Mouse (Mus musculus) liver, embryonic 15.5 days (tissue): ENCODE results near the gene Ccdc117. TPM values are rescaled to one million over a fixed set of nuclear protein-coding genes. Genes with fewer than 3 reads are reported as not detected.
A peak's percentile ranks its signal among the peaks of the same experiment; 100 is the strongest.
"Not testable (repeated sequence)": the region's sequence is repeated elsewhere in the genome, so short reads cannot be mapped to it uniquely, and the experiment has no call there.

ENCODE experiments used
- ATAC-seq: fragments of 200-750 bp; cut with Nextera tagmentation; 2 replicates; pipeline ENCODE4 v1.8.0; 2017; ENCODE audit warnings: moderate number of reproducible peaks, mild to moderate bottlenecking, moderate library complexity; ENCODE audit not compliant: insufficient read depth
- H3K27ac ChIP-seq: fragments of 300-500 bp; sonication (generic); replicated peaks from 2 replicates; pipeline ENCODE4 v1.5.1; 2015; ENCODE audit warnings: mild to moderate bottlenecking, inconsistent platforms
- H3K27me3 ChIP-seq: fragments of 300-500 bp; sonication (generic); 2 replicates; pipeline ENCODE4 v1.6.1; 2015; ENCODE audit warnings: mild to moderate bottlenecking, inconsistent platforms
- H3K36me3 ChIP-seq: fragments of 300-500 bp; sonication (generic); replicated peaks from 2 replicates; pipeline ENCODE4 v1.6.1; 2015; ENCODE audit warnings: moderate library complexity, mild to moderate bottlenecking, inconsistent platforms
- H3K4me1 ChIP-seq: fragments of 300-500 bp; sonication (generic); replicated peaks from 2 replicates; pipeline ENCODE4 v1.6.1; 2015; ENCODE audit warnings: inconsistent platforms
- H3K4me2 ChIP-seq: fragments of 300-500 bp; sonication (generic); 2 replicates; pipeline ENCODE4 v1.6.1; 2015; ENCODE audit warnings: moderate library complexity, mild to moderate bottlenecking, inconsistent platforms
- H3K4me3 ChIP-seq: fragments of 300-500 bp; sonication (generic); replicated peaks from 2 replicates; pipeline ENCODE4 v1.5.1; 2015; ENCODE audit warnings: mild to moderate bottlenecking, inconsistent platforms
- H3K9ac ChIP-seq: fragments of 300-500 bp; sonication (generic); 2 replicates; pipeline ENCODE4 v1.6.1; 2015; ENCODE audit warnings: moderate library complexity, mild to moderate bottlenecking, inconsistent platforms
- H3K9me3 ChIP-seq: fragments of 300-500 bp; sonication (generic); replicated peaks from 2 replicates; pipeline ENCODE4 v1.6.1; 2016; ENCODE audit warnings: inconsistent platforms
- WGBS: fragments of 180-500 bp; shearing (Covaris S2); methylation state at CpG from one replicate; pipeline ENCODE4 v1.1.7; 2015; ENCODE audit warnings: mixed read lengths; ENCODE audit not compliant: insufficient replicate concordance; 5-methylcytosine and 5-hydroxymethylcytosine counted together
- polyA plus RNA-seq: library from polyadenylated mRNA; unstranded; fragments of >200 nt; fragmentation: Nextera tagmentation; extraction: Ambion mirVana; gene quantifications from 2 replicates; pipeline ENCODE4 v1.2.1, GENCODE M21; 2015

Ccdc117 gene
- polyA plus RNA-seq, 1 experiment from 2014 or later = 8.1 TPM

DNA sequence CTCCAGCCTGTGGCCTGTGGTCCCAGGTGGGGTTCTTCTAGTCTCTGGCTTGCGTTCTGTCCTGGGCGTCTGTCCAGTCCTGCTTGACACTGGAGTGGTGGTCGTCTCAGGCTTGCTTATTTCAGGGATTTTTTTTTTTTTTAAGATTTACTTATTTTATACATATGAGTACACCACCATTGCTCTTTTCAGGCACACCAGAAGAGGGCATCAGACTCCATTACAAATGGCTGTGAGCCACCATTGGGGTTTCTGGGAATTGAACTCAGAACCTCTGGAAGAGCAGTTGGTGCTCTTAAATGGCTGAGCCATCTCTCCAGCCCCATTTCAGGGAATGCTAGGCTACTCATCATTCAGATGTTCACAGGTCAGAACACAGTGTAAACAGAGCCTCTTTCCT lies 18.3 kb upstream of the Ccdc117 start:
- H3K9me3 ChIP-seq = no peaks in the 10 kb centered on the region
- no peaks in the 10 kb centered on the region for H3K36me3 ChIP-seq
- no peak overlapping the region for H3K9ac ChIP-seq
- no peak overlapping the region for H3K4me3 ChIP-seq
- H3K4me2 ChIP-seq = no peak overlapping the region
- H3K4me1 ChIP-seq = peaks cover 13% of the 10 kb centered on the region
- WGBS = 53% methylated on average over 3 of the region's 3 CpGs
- ATAC-seq = no peak
- no peak overlapping the region for H3K27ac ChIP-seq
- no peaks in the 10 kb centered on the region for H3K27me3 ChIP-seq

DNA sequence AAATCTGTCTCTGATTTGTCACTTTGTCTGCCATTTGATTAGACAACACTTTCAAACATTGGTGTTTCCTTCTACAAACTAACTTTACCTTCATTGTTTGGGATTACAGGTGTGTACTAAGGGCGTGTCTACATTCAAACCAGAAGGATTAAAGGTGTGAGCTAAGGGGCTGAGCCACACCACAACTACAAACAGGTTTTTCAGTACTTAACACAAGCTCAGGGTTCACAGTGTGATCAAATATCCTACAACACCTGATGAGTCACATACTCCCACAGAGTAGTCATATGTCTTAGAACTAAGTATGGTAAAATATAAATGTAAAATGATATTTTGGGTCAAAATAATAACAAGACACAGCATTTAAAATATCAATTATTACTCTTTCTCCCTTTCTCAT lies 9.9 kb upstream of the Ccdc117 start:
- no peak overlapping the region for H3K9ac ChIP-seq
- H3K27ac ChIP-seq = no peak overlapping the region
- H3K36me3 ChIP-seq = no peaks in the 10 kb centered on the region
- WGBS = 56% methylated on average over 1 of the region's 1 CpGs
- H3K4me3 ChIP-seq = no peak overlapping the region
- H3K4me2 ChIP-seq = no peak overlapping the region
- no peaks in the 10 kb centered on the region for H3K9me3 ChIP-seq
- no peak for ATAC-seq
- H3K27me3 ChIP-seq = no peaks in the 10 kb centered on the region
- no peaks in the 10 kb centered on the region for H3K4me1 ChIP-seq

- ATAC-seq = no peak
- no peak overlapping the region for H3K4me3 ChIP-seq
- H3K27me3 ChIP-seq = no peaks in the 10 kb centered on the region
- 72% methylated on average over 5 of the region's 5 CpGs for WGBS
- H3K9ac ChIP-seq = no peak overlapping the region
- no peaks in the 10 kb centered on the region for H3K9me3 ChIP-seq
- H3K4me2 ChIP-seq = no peak overlapping the region
- no peaks in the 10 kb centered on the region for H3K4me1 ChIP-seq
- H3K27ac ChIP-seq = no peak overlapping the region
- H3K36me3 ChIP-seq = no peaks in the 10 kb centered on the region
Observed at GRCm38 (mm10) chr11:5551430-5551829, 9.4 kb upstream of the Ccdc117 start.

- no peak overlapping the region for H3K4me2 ChIP-seq
- 49% methylated on average over 3 of the region's 3 CpGs for WGBS
- peaks cover 8% of the 10 kb centered on the region for H3K4me1 ChIP-seq
- H3K4me3 ChIP-seq = no peak overlapping the region
- H3K27me3 ChIP-seq = no peaks in the 10 kb centered on the region
- no peak for ATAC-seq
- no peaks in the 10 kb centered on the region for H3K36me3 ChIP-seq
- no peak overlapping the region for H3K27ac ChIP-seq
- no peaks in the 10 kb centered on the region for H3K9me3 ChIP-seq
- H3K9ac ChIP-seq = no peak overlapping the region
Observed at GRCm38 (mm10) chr11:5546693-5547092, 4.7 kb upstream of the Ccdc117 start.

DNA sequence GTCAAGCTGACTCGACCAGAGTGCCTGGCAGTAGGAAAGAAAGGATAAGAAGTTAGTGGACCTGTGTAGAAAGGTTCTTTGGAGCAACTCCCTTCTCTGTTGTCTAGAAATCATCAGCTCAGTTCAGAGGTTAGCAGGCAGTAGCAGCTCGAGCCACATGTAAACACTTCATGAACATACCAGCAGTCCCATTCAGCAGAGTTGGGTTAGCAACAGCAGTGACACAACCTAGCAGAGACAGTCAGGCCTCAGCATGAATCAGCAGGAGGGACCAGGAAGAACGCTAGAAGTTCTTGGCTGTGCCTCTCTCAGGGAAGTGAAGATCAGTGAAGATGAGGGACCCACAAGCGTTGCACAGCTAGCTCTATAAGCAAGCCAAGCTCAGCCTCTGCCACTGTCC lies 3.5 kb upstream of the Ccdc117 start:
- WGBS = 62% methylated on average over 4 of the region's 4 CpGs
- Histone ChIP-seq H3K36me3 (no peaks in the 10 kb centered on the region), H3K9me3 (no peaks in the 10 kb centered on the region), H3K27me3 (no peaks in the 10 kb centered on the region), H3K4me1 (peaks cover 16% of the 10 kb centered on the region), H3K27ac (no peak overlapping the region), H3K4me2 (no peak overlapping the region), H3K9ac (no peak overlapping the region), H3K4me3 (no peak overlapping the region)
- ATAC-seq = no peak

- not testable (repeated sequence) for H3K4me3 ChIP-seq, H3K27ac ChIP-seq, H3K9ac ChIP-seq, H3K4me2 ChIP-seq, H3K36me3 ChIP-seq, ATAC-seq, H3K9me3 ChIP-seq, H3K27me3 ChIP-seq
- 70% methylated on average over 1 of the region's 1 CpGs for WGBS
- H3K4me1 ChIP-seq = peaks cover 21% of the 10 kb centered on the region
Observed at GRCm38 (mm10) chr11:5544709-5545108, 2.7 kb upstream of the Ccdc117 start.

DNA sequence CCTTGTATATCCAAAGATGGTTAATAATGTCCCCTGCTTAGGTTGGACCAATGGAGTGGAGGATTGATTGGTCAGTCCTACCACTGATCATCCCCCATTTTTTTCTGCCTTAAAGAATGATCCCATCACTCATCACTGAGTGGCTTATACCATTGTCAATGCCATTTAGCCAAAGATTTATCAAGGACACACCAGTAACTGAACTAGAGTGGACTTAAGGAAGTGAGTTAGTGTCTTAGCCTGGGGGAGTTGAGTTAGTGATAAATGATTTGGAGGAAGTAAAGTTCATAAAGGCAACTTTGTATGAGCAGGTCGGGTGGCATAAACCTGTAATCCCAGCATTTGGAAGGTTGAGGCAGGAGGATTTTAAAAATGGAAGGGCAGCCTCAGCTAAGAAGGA lies 1.3 kb upstream of the Ccdc117 start:
- no peaks in the 10 kb centered on the region for H3K27me3 ChIP-seq
- H3K4me1 ChIP-seq = peaks cover 34% of the 10 kb centered on the region
- no peak overlapping the region for H3K4me2 ChIP-seq
- 45% methylated on average over 1 of the region's 1 CpGs for WGBS
- no peak for ATAC-seq
- H3K27ac ChIP-seq = no peak overlapping the region
- H3K4me3 ChIP-seq = no peak overlapping the region
- peaks cover 12% of the 10 kb centered on the region for H3K36me3 ChIP-seq
- no peak overlapping the region for H3K9ac ChIP-seq
- no peaks in the 10 kb centered on the region for H3K9me3 ChIP-seq

- 34% methylated on average over 5 of the region's 5 CpGs for WGBS
- Histone ChIP-seq H3K27ac (peak overlapping the region; percentile 90; the same call in 1 of the 2 replicates), H3K27me3 (no peaks in the 10 kb centered on the region), H3K9me3 (no peaks in the 10 kb centered on the region), H3K4me3 (peak overlapping the region; percentile 88), H3K4me2 (peak overlapping the region; percentile 88), H3K36me3 (peaks cover 16% of the 10 kb centered on the region), H3K4me1 (peaks cover 38% of the 10 kb centered on the region), H3K9ac (no peak overlapping the region)
- ATAC-seq = no peak
Observed at GRCm38 (mm10) chr11:5542482-5543185, 647 bp upstream of the Ccdc117 start.

DNA sequence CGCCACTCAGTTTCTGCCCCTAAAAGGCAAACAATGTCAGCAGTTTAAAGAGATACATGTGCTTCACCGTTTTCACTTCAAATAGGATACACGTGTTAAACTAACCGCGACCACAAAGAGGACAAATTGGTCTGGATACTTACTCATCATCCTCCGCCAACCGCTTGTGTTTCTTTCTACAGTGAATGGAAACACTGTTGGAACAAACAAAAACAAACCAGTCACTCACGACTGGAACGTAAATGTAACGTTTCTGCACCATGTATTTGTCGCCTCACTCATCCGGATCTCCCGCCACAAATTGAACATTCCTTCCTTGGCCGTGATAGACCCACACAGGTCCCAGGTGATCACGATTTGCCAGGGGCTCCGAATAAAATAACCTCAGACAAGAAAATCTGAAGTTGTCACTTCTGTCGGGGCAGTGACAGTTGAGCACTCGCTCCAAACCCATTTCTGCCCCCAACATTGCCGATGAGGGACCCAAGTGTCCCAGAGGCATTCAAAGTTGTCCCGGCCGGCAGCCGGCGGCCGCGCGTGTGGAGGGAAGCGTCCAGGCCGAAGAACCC lies 673 bp downstream of the Ccdc117 start:
- WGBS = under 1% methylated on average over 28 of the region's 28 CpGs
- peak overlapping the region; percentile 88 for H3K4me2 ChIP-seq
- H3K4me3 ChIP-seq = peak overlapping the region; percentile 88
- peak overlapping the region; percentile 78 for H3K9ac ChIP-seq
- H3K27me3 ChIP-seq = no peaks in the 10 kb centered on the region
- H3K9me3 ChIP-seq = no peaks in the 10 kb centered on the region
- peaks cover 21% of the 10 kb centered on the region for H3K36me3 ChIP-seq
- peak overlapping the region; percentile 90 for H3K27ac ChIP-seq
- H3K4me1 ChIP-seq = peaks cover 38% of the 10 kb centered on the region
- no peak for ATAC-seq

GRCm38 (mm10) chr11:5540331-5540730 lies 1.7 kb downstream of the Ccdc117 start:
- peak overlapping the region; percentile 88 for H3K4me3 ChIP-seq
- no peaks in the 10 kb centered on the region for H3K27me3 ChIP-seq
- H3K4me2 ChIP-seq = peak overlapping the region; percentile 88
- WGBS = 39% methylated on average over 4 of the region's 4 CpGs
- H3K9me3 ChIP-seq = no peaks in the 10 kb centered on the region
- H3K4me1 ChIP-seq = peaks cover 38% of the 10 kb centered on the region
- 0 out of 2 replicates have a peak overlapping the region, but pooled peaks have one; percentile 90 for H3K27ac ChIP-seq
- peaks cover 24% of the 10 kb centered on the region for H3K36me3 ChIP-seq
- no peak for ATAC-seq
- peak overlapping the region; percentile 78; the same call in 1 of the 2 replicates for H3K9ac ChIP-seq

DNA sequence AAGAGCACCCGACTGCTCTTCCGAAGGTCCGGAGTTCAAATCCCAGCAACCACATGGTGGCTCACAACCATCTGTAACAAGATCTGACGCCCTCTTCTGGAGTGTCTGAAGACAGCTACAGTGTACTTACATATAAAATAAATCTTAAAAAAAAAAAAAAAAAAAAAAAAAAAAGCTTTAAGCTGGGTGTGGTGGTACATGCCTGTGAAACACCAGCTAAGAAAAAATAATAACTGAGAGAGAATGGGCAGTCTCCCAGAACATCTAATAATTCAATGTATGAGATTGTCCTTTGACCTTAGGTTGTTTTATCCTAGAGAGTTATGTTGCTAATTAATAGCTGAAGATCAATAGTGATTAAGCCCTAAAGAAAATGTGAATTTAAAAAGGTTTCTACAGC lies 4.5 kb downstream of the Ccdc117 start:
- Histone ChIP-seq H3K4me1 (peaks cover 33% of the 10 kb centered on the region), H3K36me3 (peaks cover 53% of the 10 kb centered on the region)
- H3K9ac ChIP-seq, H3K27ac ChIP-seq, H3K9me3 ChIP-seq, ATAC-seq, H3K4me3 ChIP-seq, H3K4me2 ChIP-seq, H3K27me3 ChIP-seq: not testable (repeated sequence)
- WGBS = 81% methylated on average over 4 of the region's 4 CpGs
